Mouse (Mus musculus): ENCODE measurements around the gene Olfr325.

- TF ChIP-seq CTCF (conservative IDR thresholded peaks at IDR 0.05 in 1 of 2, IDR thresholded peaks at IDR 0.05 in 1 of 2; ENCODE audit: low read depth in 2 of 2, low read length in 2 of 2) = no peak
- no peak for TF ChIP-seq NELFE (IDR thresholded peaks at IDR 0.05; ENCODE audit: low read depth, low read length)
- TF ChIP-seq MEF2A (IDR thresholded peaks at IDR 0.05; ENCODE audit: borderline replicate concordance, low read depth, low read length) = no peak
- TF ChIP-seq POLR2A (IDR thresholded peaks at IDR 0.05; ENCODE audit: low read depth, low read length) = no peak
- TF ChIP-seq MAX (IDR thresholded peaks at IDR 0.05; ENCODE audit: low read length) = no peak
- no peak for TF ChIP-seq ZMIZ1 (IDR thresholded peaks at IDR 0.05; ENCODE audit: low read depth, low read length)
- no peak for TF ChIP-seq MAFK (IDR thresholded peaks at IDR 0.05; ENCODE audit: insufficient replicate concordance, low read length)
Observed at GRCm38 (mm10) chr11:58578636-58579035, 1.1 kb downstream of the Olfr325 start.
